In the genomic region with DNA sequence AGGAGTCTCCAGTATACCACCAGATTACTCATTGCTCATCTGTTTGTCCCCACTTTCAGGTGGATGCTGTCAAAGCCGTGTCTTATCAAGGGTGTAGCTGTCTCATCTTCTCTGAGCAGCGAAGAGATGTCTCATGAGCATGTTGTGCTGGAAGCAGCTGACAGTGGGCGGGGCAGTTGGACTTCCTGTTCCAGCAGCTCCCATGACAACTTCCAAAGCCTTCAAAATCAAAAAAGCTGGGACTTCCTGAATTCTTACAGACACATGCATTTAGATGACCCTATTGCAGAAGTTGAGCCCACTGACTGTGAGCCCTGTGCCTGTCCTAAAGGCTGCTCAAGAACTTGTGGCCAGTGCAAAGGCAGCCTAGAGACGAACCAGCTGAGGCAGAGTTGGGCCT, we compare ENCODE assay signal across 12 mouse cellular contexts.
DNase-seq lines count a peak whose midpoint lies in the region; ATAC-seq and TF ChIP-seq lines count a peak whose summit lies in the region.
"Had no signal": no experiment of that assay in that cellular context is flagged by ENCODE, and none has a peak within 500 bp of the region (broad histone marks: within the 10 kb centered on the region; RNA-seq: fewer than 3 reads in every experiment).

No protein-coding gene starts in this region.

- no peak overlapping the region for H3K27ac ChIP-seq in hindbrain, postnatal 0 days
- H3K27ac ChIP-seq: hindbrain, embryonic 12.5 days; limb, embryonic 10.5 days had no signal

- no peak for TF ChIP-seq CTCF in hindbrain, postnatal 0 days (IDR thresholded peaks at IDR 0.05; ENCODE audit: low read depth)

- no peak overlapping the region for H3K9ac ChIP-seq in hindbrain, postnatal 0 days (replicated peaks; ENCODE audit: low read length)
- H3K9ac ChIP-seq: hindbrain, embryonic 12.5 days had no signal

- no peak overlapping the region for H3K4me3 ChIP-seq in hindbrain, postnatal 0 days (ENCODE audit: low read length)
- H3K4me3 ChIP-seq: hindbrain, embryonic 12.5 days; limb, embryonic 10.5 days had no signal

- no peaks in the 10 kb centered on the region for H3K9me3 ChIP-seq in hindbrain, postnatal 0 days (ENCODE audit: low read length)
- H3K9me3 ChIP-seq: hindbrain, embryonic 12.5 days; limb, embryonic 10.5 days had no signal

- intact Hi-C loops in left cerebral cortex, postnatal 25 days (cut with DNase I) = no loop called here

- H3K36me3 ChIP-seq in hindbrain, postnatal 0 days (ENCODE audit: insufficient read depth, low read length) = peaks cover 21% of the 10 kb centered on the region

- no peak for ATAC-seq in hindbrain, postnatal 0 days
- ATAC-seq: Patski had no signal

- 83% methylated on average over 4 of the region's 4 CpGs for WGBS in hindbrain, postnatal 0 days

- H3K27me3 ChIP-seq in hindbrain, postnatal 0 days (ENCODE audit: insufficient read depth, low read length) = no peaks in the 10 kb centered on the region
- H3K27me3 ChIP-seq: hindbrain, embryonic 12.5 days; Patski had no signal

- no peak overlapping the region for H3K4me2 ChIP-seq in hindbrain, postnatal 0 days (ENCODE audit: low read depth, low read length)
- H3K4me2 ChIP-seq: hindbrain, embryonic 12.5 days; midbrain, embryonic 11.5 days had no signal

- no peaks in the 10 kb centered on the region for H3K4me1 ChIP-seq in hindbrain, postnatal 0 days (ENCODE audit: insufficient read depth, low read length)
- H3K4me1 ChIP-seq: hindbrain, embryonic 12.5 days; limb, embryonic 10.5 days had no signal

- peak; percentile 19 to 41 for DNase-seq in adrenal gland, adult (ENCODE audit: inconsistent age in 2 of 2, low spot score in 1 of 2)
- no peak for DNase-seq in adrenal gland, adult 8-10 months
- peak; percentile 17 to 32 for DNase-seq in left cerebral cortex, postnatal 25 days (ENCODE audit: low spot score in 2 of 2)
- no peak for DNase-seq in left cerebral cortex, adult 18-20 months (ENCODE audit: low spot score in 2 of 2)
- DNase-seq in heart, adult 9 months (ENCODE audit: low spot score in 2 of 2) = peak; percentile 64 to 66
- DNase-seq in lung, postnatal 25 days (ENCODE audit: low spot score) = peak; percentile 62
- DNase-seq in thymus, postnatal 0 days (ENCODE audit: low spot score) = no peak
- no peak for DNase-seq in hindbrain, postnatal 0 days (ENCODE audit: low spot score)

Comparison
In these comparisons a context has a peak if more than half of its experiments do, and no peak if none do; other contexts are left out.
1. DNase-seq: peak in adrenal gland, adult (2 of 2), left cerebral cortex, postnatal 25 days (2 of 2), heart, adult 9 months (2 of 2) and lung, postnatal 25 days (single experiment); none in adrenal gland, adult 8-10 months (single experiment), left cerebral cortex, adult 18-20 months (0 of 2), thymus, postnatal 0 days (single experiment) and hindbrain, postnatal 0 days (single experiment).